Mouse (Mus musculus) myocyte (in vitro differentiated cells): ENCODE results near the gene 4930516K23Rik. TPM values are rescaled to one million over a fixed set of nuclear protein-coding genes. Genes with fewer than 3 reads are reported as not detected.

Source experiments
- H3K27me3 ChIP-seq: one replicate; pipeline ENCODE4 v1.6.1; 2011; ENCODE audit not compliant: control insufficient read depth, insufficient read depth, insufficient read length
- H3K36me3 ChIP-seq: one replicate; pipeline ENCODE4 v1.6.1; 2011; ENCODE audit not compliant: control insufficient read depth, insufficient read depth
- H3K4me2 ChIP-seq: one replicate; pipeline ENCODE4 v1.6.1; 2011; ENCODE audit warnings: low read depth, control low read depth
- H3K4me3 ChIP-seq: one replicate; pipeline ENCODE4 v1.5.1; 2011; ENCODE audit warnings: mild to moderate bottlenecking, control low read depth, moderate library complexity
- H3K79me2 ChIP-seq: one replicate; pipeline ENCODE4 v1.6.1; 2011; ENCODE audit not compliant: control insufficient read depth, insufficient read depth
- H3ac ChIP-seq: one replicate; pipeline ENCODE4 v1.6.1; 2011; ENCODE audit not compliant: control insufficient read depth, insufficient read length
- CEBPB ChIP-seq: IDR thresholded peaks from 2 replicates; pipeline ENCODE4 v1.6.1; 2011; ENCODE audit warnings: mild to moderate bottlenecking, moderate library complexity; ENCODE audit not compliant: poor library complexity, insufficient read depth, severe bottlenecking
- E2F4 ChIP-seq: IDR thresholded peaks from one replicate; pipeline ENCODE4 v1.6.1; 2011; ENCODE audit warnings: mild to moderate bottlenecking, control low read depth, moderate library complexity; ENCODE audit not compliant: insufficient read depth
- MAX ChIP-seq: IDR thresholded peaks from one replicate; pipeline ENCODE4 v1.6.1; 2011; ENCODE audit warnings: low read depth, mild to moderate bottlenecking, control low read depth
- MYOD1 ChIP-seq, 3 experiments: IDR thresholded peaks; one replicate each; pipeline ENCODE4 v1.6.1; 2011; ENCODE audit warnings: control low read depth in 2 of 3, low read depth in 2 of 3, mild to moderate bottlenecking in 2 of 3, moderate library complexity in 1 of 3; ENCODE audit not compliant: insufficient read length in 2 of 3, control insufficient read depth in 1 of 3
- MYOG ChIP-seq, 3 experiments: IDR thresholded peaks; one replicate each; pipeline ENCODE4 v1.6.1; 2011; ENCODE audit warnings: control low read depth in 2 of 3, low read depth in 2 of 3, mild to moderate bottlenecking in 2 of 3; ENCODE audit not compliant: insufficient read length in 2 of 3, control insufficient read depth in 1 of 3, insufficient read depth in 1 of 3
- POLR2A ChIP-seq: IDR thresholded peaks from one replicate; pipeline ENCODE4 v1.6.1; 2011; ENCODE audit warnings: low read depth, mild to moderate bottlenecking, control low read depth, moderate library complexity; ENCODE audit not compliant: insufficient read length
- POLR2AphosphoS2 ChIP-seq: IDR thresholded peaks from one replicate; pipeline ENCODE4 v1.6.1; 2011; ENCODE audit warnings: low read depth, control low read depth; ENCODE audit not compliant: insufficient read length
- REST ChIP-seq: IDR thresholded peaks from one replicate; pipeline ENCODE4 v1.6.1; 2011; ENCODE audit warnings: mild to moderate bottlenecking, control low read depth, moderate library complexity; ENCODE audit not compliant: insufficient read depth, insufficient read length
- SRF ChIP-seq: IDR thresholded peaks from one replicate; pipeline ENCODE4 v1.6.1; 2011; ENCODE audit warnings: low read depth; ENCODE audit not compliant: control insufficient read depth, insufficient read length
- TCF12 ChIP-seq: IDR thresholded peaks from one replicate; pipeline ENCODE4 v1.6.1; 2011; ENCODE audit warnings: mild to moderate bottlenecking, control low read depth; ENCODE audit not compliant: poor library complexity, insufficient read depth, severe bottlenecking
- TCF3 ChIP-seq: IDR thresholded peaks from one replicate; pipeline ENCODE4 v1.6.1; 2011; ENCODE audit warnings: low read depth, control low read depth; ENCODE audit not compliant: insufficient read length
- USF1 ChIP-seq: IDR thresholded peaks from one replicate; pipeline ENCODE4 v1.6.1; 2011; ENCODE audit warnings: low read depth, mild to moderate bottlenecking, control low read depth, moderate library complexity
- polyA plus RNA-seq: library from polyadenylated mRNA; unstranded; fragments of >200 nt; fragmentation: generic; extraction: Trizol; gene quantifications from one replicate; pipeline ENCODE4 v1.2.1, GENCODE M21; 2012; ENCODE audit warnings: missing spikeins

4930516K23Rik gene
- not detected for polyA plus RNA-seq

- Histone ChIP-seq H3K36me3 (no peaks in the 10 kb centered on the region), H3K4me3 (no peak within 1 kb of the TSS), H3K79me2 (no peaks in the 10 kb centered on the region), H3ac (no peak within 1 kb of the TSS), H3K4me2 (no peak within 1 kb of the TSS), H3K27me3 (no peaks in the 10 kb centered on the region)
- TF ChIP-seq TCF12 (no peak), MYOD1 (IDR thresholded peaks at IDR 0.05; ENCODE audit: control insufficient read depth in 1 of 3, insufficient read length in 2 of 3, low read depth in 2 of 3) (no peak), SRF (no peak), TCF3 (no peak), CEBPB (no peak), POLR2A (no peak), USF1 (no peak), MAX (no peak), E2F4 (no peak), POLR2AphosphoS2 (no peak), REST (no peak), MYOG (IDR thresholded peaks at IDR 0.05; ENCODE audit: control insufficient read depth in 1 of 3, insufficient read depth in 1 of 3, insufficient read length in 2 of 3, low read depth in 2 of 3) (no peak)
These were observed at the start of gene 4930516K23Rik for GRCm38 (mm10) chr7:104061345-104061744. Gene 4930516K23Rik, minus strand, starts transcription at chr7:104061445.

- no peak within 1 kb of the TSS for H3ac ChIP-seq
- no peaks in the 10 kb centered on the region for H3K27me3 ChIP-seq
- no peaks in the 10 kb centered on the region for H3K79me2 ChIP-seq
- H3K4me2 ChIP-seq, result no peak within 1 kb of the TSS
- H3K4me3 ChIP-seq, result no peak within 1 kb of the TSS
- H3K36me3 ChIP-seq, result no peaks in the 10 kb centered on the region
- TF ChIP-seq TCF3, result no peak
These were observed 43.4 kb upstream of the 4930516K23Rik start, which contains the start of gene Olfr646 for GRCm38 (mm10) chr7:104104757-104104972. Gene Olfr646, plus strand, starts transcription at chr7:104104873.

GRCm38 (mm10) chr7:104103913-104104756, 42.9 kb upstream of the 4930516K23Rik start:
- no peak overlapping the region for H3K4me3 ChIP-seq
- no peak overlapping the region for H3ac ChIP-seq
- no peak for TF ChIP-seq SRF
- TF ChIP-seq E2F4, result no peak
- TF ChIP-seq TCF12, result no peak
- no peak for TF ChIP-seq MYOD1 (IDR thresholded peaks at IDR 0.05; ENCODE audit: control insufficient read depth in 1 of 3, insufficient read length in 2 of 3, low read depth in 2 of 3)
- TF ChIP-seq POLR2AphosphoS2, result no peak
- no peak for TF ChIP-seq MYOG (IDR thresholded peaks at IDR 0.05; ENCODE audit: control insufficient read depth in 1 of 3, insufficient read depth in 1 of 3, insufficient read length in 2 of 3, low read depth in 2 of 3)
- no peak for TF ChIP-seq MAX
- TF ChIP-seq USF1, result no peak
- TF ChIP-seq TCF3, result no peak
- TF ChIP-seq REST, result no peak
- no peak for TF ChIP-seq POLR2A
- no peak for TF ChIP-seq CEBPB
- no peaks in the 10 kb centered on the region for H3K79me2 ChIP-seq
- H3K36me3 ChIP-seq, result no peaks in the 10 kb centered on the region
- no peaks in the 10 kb centered on the region for H3K27me3 ChIP-seq
- H3K4me2 ChIP-seq, result no peak overlapping the region

GRCm38 (mm10) chr7:104085365-104085764, 24.1 kb upstream of the 4930516K23Rik start, which contains the start of gene Olfr645:
Gene Olfr645, minus strand, starts transcription at chr7:104085465.
- H3K4me3 ChIP-seq, result no peak within 1 kb of the TSS
- H3K79me2 ChIP-seq, result no peaks in the 10 kb centered on the region
- TF ChIP-seq E2F4 (no peak), POLR2AphosphoS2 (no peak), MYOD1 (IDR thresholded peaks at IDR 0.05; ENCODE audit: control insufficient read depth in 1 of 3, insufficient read length in 2 of 3, low read depth in 2 of 3) (no peak), SRF (no peak), MAX (no peak), TCF3 (no peak), REST (no peak), POLR2A (no peak), CEBPB (no peak), USF1 (no peak), TCF12 (no peak), MYOG (IDR thresholded peaks at IDR 0.05; ENCODE audit: control insufficient read depth in 1 of 3, insufficient read depth in 1 of 3, insufficient read length in 2 of 3, low read depth in 2 of 3) (no peak)
- no peak within 1 kb of the TSS for H3ac ChIP-seq
- H3K4me2 ChIP-seq, result no peak within 1 kb of the TSS
- H3K36me3 ChIP-seq, result no peaks in the 10 kb centered on the region
- H3K27me3 ChIP-seq, result no peaks in the 10 kb centered on the region

- Histone ChIP-seq H3K4me3 (no peak within 1 kb of the TSS), H3K27me3 (no peaks in the 10 kb centered on the region)
- TF ChIP-seq REST (no peak), MYOD1 (IDR thresholded peaks at IDR 0.05; ENCODE audit: control insufficient read depth in 1 of 3, insufficient read length in 2 of 3, low read depth in 2 of 3) (no peak), E2F4 (no peak), MAX (no peak), TCF12 (no peak), SRF (no peak)
These were observed 10.5 kb upstream of the 4930516K23Rik start, which contains the start of gene Olfr644 for GRCm38 (mm10) chr7:104071769-104072168. Gene Olfr644, minus strand, starts transcription at chr7:104071869.

More at GRCm38 (mm10) chr7:104071769-104072168, 10.5 kb upstream of the 4930516K23Rik start, which contains the start of gene Olfr644:
- Histone ChIP-seq H3K4me2 (no peak within 1 kb of the TSS), H3ac (no peak within 1 kb of the TSS), H3K79me2 (no peaks in the 10 kb centered on the region), H3K36me3 (no peaks in the 10 kb centered on the region)
